Mouse (Mus musculus): ENCODE measurements around the gene Plekhd1. TPM values are rescaled to one million over a fixed set of nuclear protein-coding genes. Genes with fewer than 3 reads are reported as not detected.

Plekhd1 gene
- total and polyA plus RNA-seq, 3 experiments: 0.04 TPM; not detected in 2

DNA sequence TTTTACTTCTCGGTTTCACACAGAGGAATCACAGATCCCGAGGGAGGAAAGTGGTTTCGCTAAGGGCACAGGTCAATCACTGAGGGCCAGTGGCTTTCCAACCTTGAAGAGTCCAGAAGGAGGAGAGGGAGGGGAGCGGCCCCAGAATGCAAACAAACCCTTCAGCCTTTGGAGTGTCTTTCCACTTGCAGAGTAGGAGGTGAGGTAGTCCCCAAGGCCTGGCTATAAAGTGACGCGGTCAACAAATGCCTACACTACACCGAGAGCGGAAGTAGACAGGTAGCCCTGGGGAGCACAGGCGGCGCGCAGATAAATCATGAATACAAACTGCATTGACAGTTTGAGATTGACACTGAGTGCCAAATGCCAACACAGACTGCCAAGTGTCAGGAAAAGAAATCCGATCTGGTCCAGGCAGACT, 710 bp upstream of the Plekhd1 start:
- Histone ChIP-seq H3K9me3 (replicated peaks; ENCODE audit: insufficient read depth, low read length) (no peaks in the 10 kb centered on the region), H3K9ac (ENCODE audit: control insufficient read depth, low read depth, low read length, poor library complexity, severe bottlenecking) (no peak overlapping the region), H3K27me3 (ENCODE audit: control insufficient read depth in 1 of 2, insufficient read depth in 2 of 2, low read length in 2 of 2) (no peaks in the 10 kb centered on the region), H3K27ac (ENCODE audit: control insufficient read depth, low read depth, low read length) (no peak overlapping the region), H3K4me3 (ENCODE audit: control insufficient read depth in 1 of 2, insufficient read depth in 1 of 2, low read depth in 2 of 2, low read length in 2 of 2) (no peak overlapping the region), H3K4me1 (ENCODE audit: control insufficient read depth in 1 of 2, insufficient read depth in 2 of 2, low read length in 2 of 2) (0 out of 4 replicates have a peak, but pooled peaks cover 0 to 6% of the 10 kb centered on the region in 2 experiments), H3K36me3 (ENCODE audit: control insufficient read depth in 1 of 2, insufficient read depth in 2 of 2, low read length in 2 of 2) (no peaks in the 10 kb centered on the region), H3K79me2 (ENCODE audit: control insufficient read depth, insufficient read depth, low read length, poor library complexity) (no peaks in the 10 kb centered on the region)
- DNase-seq (ENCODE audit: low read depth, low spot score): no peak
- TF ChIP-seq NRF1 (IDR thresholded peaks at IDR 0.05; ENCODE audit: insufficient read depth, low read depth, low read length, poor library complexity, severe bottlenecking): no peak
- no peak for TF ChIP-seq MAZ (IDR thresholded peaks at IDR 0.05; ENCODE audit: low read depth, low read length)
- no peak for TF ChIP-seq ZMIZ1 (IDR thresholded peaks at IDR 0.05; ENCODE audit: low read depth, low read length)
- no peak for TF ChIP-seq RCOR1 (IDR thresholded peaks at IDR 0.05; ENCODE audit: low read depth, low read length)
- no peak for TF ChIP-seq USF2 (IDR thresholded peaks at IDR 0.05; ENCODE audit: borderline replicate concordance in 1 of 2, insufficient read depth in 1 of 2, low read depth in 1 of 2, low read length in 2 of 2)
- TF ChIP-seq POLR2AphosphoS5 (IDR thresholded peaks at IDR 0.05; ENCODE audit: borderline replicate concordance, low read depth, low read length): no peak
- no peak for TF ChIP-seq UBTF (IDR thresholded peaks at IDR 0.05; ENCODE audit: borderline replicate concordance, insufficient read depth, low read depth, low read length)
- no peak for TF ChIP-seq CHD2 (IDR thresholded peaks at IDR 0.05; ENCODE audit: low read length)
- no peak for TF ChIP-seq MAX (IDR thresholded peaks at IDR 0.05; ENCODE audit: low read length)
- no peak for TF ChIP-seq JUND (IDR thresholded peaks at IDR 0.05; ENCODE audit: low read depth, low read length)

DNA sequence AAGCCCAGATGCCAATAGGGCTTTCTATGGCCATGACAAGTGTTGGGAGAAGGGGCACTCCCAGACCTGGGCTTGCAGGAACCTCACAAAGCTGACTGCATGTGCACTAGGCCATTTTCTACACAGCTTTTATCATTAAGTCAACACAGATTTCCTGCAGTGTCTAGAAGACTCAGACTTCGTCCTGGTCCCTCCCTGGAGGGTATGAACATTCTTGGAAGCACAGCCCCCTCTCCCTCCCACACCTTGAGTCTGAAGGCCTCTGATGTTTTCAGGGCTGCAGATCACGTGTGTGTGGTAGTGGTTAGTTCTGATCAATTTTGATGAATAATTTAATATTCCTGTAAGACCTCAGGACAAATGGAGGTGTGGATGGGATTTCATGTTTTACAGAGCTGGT, 1.3 kb downstream of the Plekhd1 start:
- no peaks in the 10 kb centered on the region for H3K27me3 ChIP-seq (ENCODE audit: control insufficient read depth in 1 of 2, insufficient read depth in 2 of 2, low read length in 2 of 2)
- H3K4me3 ChIP-seq (ENCODE audit: control insufficient read depth in 1 of 2, insufficient read depth in 1 of 2, low read depth in 2 of 2, low read length in 2 of 2): no peak overlapping the region
- peaks cover 3 to 4% of the 10 kb centered on the region in 2 experiments; a peak in 3 of 4 replicates for H3K4me1 ChIP-seq (ENCODE audit: control insufficient read depth in 1 of 2, insufficient read depth in 2 of 2, low read length in 2 of 2)
- no peak overlapping the region for H3K27ac ChIP-seq (ENCODE audit: control insufficient read depth, low read depth, low read length)
- no peak overlapping the region for H3K9ac ChIP-seq (ENCODE audit: control insufficient read depth, low read depth, low read length, poor library complexity, severe bottlenecking)
- no peak for DNase-seq (ENCODE audit: low read depth, low spot score)
- H3K36me3 ChIP-seq (ENCODE audit: control insufficient read depth in 1 of 2, insufficient read depth in 2 of 2, low read length in 2 of 2): peaks cover 0 to 5% of the 10 kb centered on the region in 2 experiments; a peak in 2 of 4 replicates
- H3K9me3 ChIP-seq (replicated peaks; ENCODE audit: insufficient read depth, low read length): no peaks in the 10 kb centered on the region
- H3K79me2 ChIP-seq (ENCODE audit: control insufficient read depth, insufficient read depth, low read length, poor library complexity): no peaks in the 10 kb centered on the region
- no peak for TF ChIP-seq MAFK (IDR thresholded peaks at IDR 0.05; ENCODE audit: borderline replicate concordance, low read depth, low read length)
- TF ChIP-seq CHD1 (IDR thresholded peaks at IDR 0.05; ENCODE audit: low read depth, low read length): no peak
- TF ChIP-seq USF2 (IDR thresholded peaks at IDR 0.05; ENCODE audit: borderline replicate concordance in 1 of 2, insufficient read depth in 1 of 2, low read depth in 1 of 2, low read length in 2 of 2): no peak
- TF ChIP-seq HCFC1 (IDR thresholded peaks at IDR 0.05; ENCODE audit: low read depth, low read length): no peak
- TF ChIP-seq USF1 (IDR thresholded peaks at IDR 0.05; ENCODE audit: low read depth, low read length): no peak
- no peak for TF ChIP-seq MXI1 (IDR thresholded peaks at IDR 0.05; ENCODE audit: low read depth, low read length)
- no peak for TF ChIP-seq ETS1 (IDR thresholded peaks at IDR 0.05; ENCODE audit: low read depth, low read length)
- no peak for TF ChIP-seq MAX (IDR thresholded peaks at IDR 0.05; ENCODE audit: low read length)
- no peak for TF ChIP-seq TBP (IDR thresholded peaks at IDR 0.05; ENCODE audit: low read depth, low read length)
- TF ChIP-seq ZKSCAN1 (IDR thresholded peaks at IDR 0.05; ENCODE audit: low read depth, low read length): no peak
- TF ChIP-seq POLR2AphosphoS2 (IDR thresholded peaks at IDR 0.05; ENCODE audit: low read length): no peak
- no peak for TF ChIP-seq KAT2A (conservative IDR thresholded peaks at IDR 0.05; ENCODE audit: low read depth, low read length)
- no peak for TF ChIP-seq POLR2AphosphoS5 (IDR thresholded peaks at IDR 0.05; ENCODE audit: borderline replicate concordance, low read depth, low read length)
- no peak for TF ChIP-seq POLR2A (IDR thresholded peaks at IDR 0.05; ENCODE audit: control insufficient read depth in 1 of 2, insufficient read depth in 1 of 2, low read depth in 1 of 2, low read length in 2 of 2, poor library complexity in 1 of 2)
